Mouse (Mus musculus) spleen, adult 2 months (tissue): Measurements from ENCODE around the gene Exosc7.

Experiments
- CTCF ChIP-seq: fragments of 200-500 bp; IDR thresholded peaks from 2 replicates; pipeline ENCODE4 v1.5.1; 2011; ENCODE audit warnings: mild to moderate bottlenecking, inconsistent platforms; ENCODE audit not compliant: insufficient read depth, insufficient read length, insufficient replicate concordance; ENCODE audit errors: extremely low read depth
- POLR2A ChIP-seq: fragments of 200-500 bp; IDR thresholded peaks from 2 replicates; pipeline ENCODE4 v1.6.1; 2011; ENCODE audit warnings: low read depth, low read length, inconsistent platforms

DNA sequence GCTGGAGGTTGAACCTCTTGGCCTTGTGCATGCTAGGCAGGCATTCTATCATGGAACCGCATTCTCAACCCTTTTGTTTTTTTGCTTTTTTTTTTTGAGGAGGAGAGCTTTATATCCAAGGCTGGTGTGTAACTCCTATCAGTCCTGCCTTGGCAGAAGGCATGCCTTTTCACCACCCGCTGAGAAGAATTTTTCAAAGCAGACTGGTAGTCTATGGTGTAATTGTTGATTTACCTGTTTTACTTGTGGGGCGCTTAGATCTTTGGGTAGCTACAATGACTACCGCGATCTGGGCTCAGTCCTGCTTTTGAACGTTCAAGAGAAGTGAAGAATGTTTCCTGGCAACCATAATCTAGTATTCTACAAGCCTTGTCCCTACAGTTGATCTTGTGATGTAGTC lies 916 bp downstream of the Exosc7 start:
- TF ChIP-seq CTCF (no peak), POLR2A (no peak)
